Mouse (Mus musculus): ENCODE data around the gene Ccnd2. TPM values are rescaled to one million over a fixed set of nuclear protein-coding genes. Genes with fewer than 3 reads are reported as not detected.
A peak's percentile ranks its signal among the peaks of the same experiment; 100 is the strongest.

Ccnd2 gene
- polyA plus RNA-seq, 1 experiment from 2014 or later = 433 TPM

GRCm38 (mm10) chr6:127103506-127104275 is 48.3 kb downstream of the Ccnd2 start:
- ATAC-seq (ENCODE audit: low FRiP score, low TSS enrichment) = no peak
- TF ChIP-seq CTCF (IDR thresholded peaks at IDR 0.05; ENCODE audit: low read depth) = no peak
- no peak for TF ChIP-seq EP300 (optimal IDR thresholded peaks at IDR 0.05)
- 84% methylated on average over 6 of the region's 6 CpGs for WGBS
- Histone ChIP-seq H3K9me3 (ENCODE audit: control insufficient read depth, low read length) (no peaks in the 10 kb centered on the region), H3K4me1 (replicated peaks; ENCODE audit: control insufficient read depth, insufficient read depth) (no peaks in the 10 kb centered on the region), H3K4me2 (replicated peaks; ENCODE audit: low read depth) (no peak overlapping the region), H3K27ac (replicated peaks) (no peak overlapping the region), H3K4me3 (ENCODE audit: low read depth, low read length) (no peak overlapping the region), H3K27me3 (ENCODE audit: control insufficient read depth, insufficient read depth, low read length) (no peaks in the 10 kb centered on the region), H3K9ac (ENCODE audit: low read length) (no peak overlapping the region), H3K36me3 (ENCODE audit: control insufficient read depth, insufficient read depth, low read length) (no peaks in the 10 kb centered on the region)
- no peak for DNase-seq (ENCODE audit: low spot score)

- Histone ChIP-seq H3K4me2 (replicated peaks; ENCODE audit: low read depth) (no peak overlapping the region), H3K27ac (replicated peaks) (no peak overlapping the region), H3K9me3 (ENCODE audit: control insufficient read depth, low read length) (no peaks in the 10 kb centered on the region), H3K27me3 (ENCODE audit: control insufficient read depth, insufficient read depth, low read length) (no peaks in the 10 kb centered on the region), H3K36me3 (ENCODE audit: control insufficient read depth, insufficient read depth, low read length) (no peaks in the 10 kb centered on the region; the same call in 1 of the 2 replicates), H3K4me3 (ENCODE audit: low read depth, low read length) (no peak overlapping the region), H3K9ac (ENCODE audit: low read length) (no peak overlapping the region), H3K4me1 (replicated peaks; ENCODE audit: control insufficient read depth, insufficient read depth) (no peaks in the 10 kb centered on the region)
- TF ChIP-seq CTCF (IDR thresholded peaks at IDR 0.05; ENCODE audit: low read depth) = peak; percentile 69
- no peak for TF ChIP-seq EP300 (optimal IDR thresholded peaks at IDR 0.05)
- 68% methylated on average over 7 of the region's 7 CpGs for WGBS
- no peak for ATAC-seq (ENCODE audit: low FRiP score, low TSS enrichment)
- peak; percentile 56 for DNase-seq (ENCODE audit: low spot score)
These were observed 57.4 kb downstream of the Ccnd2 start for GRCm38 (mm10) chr6:127094565-127094964.

GRCm38 (mm10) chr6:127086739-127087138 is 65.3 kb downstream of the Ccnd2 start:
- Histone ChIP-seq H3K4me3 (ENCODE audit: low read depth, low read length) (no peak overlapping the region), H3K36me3 (ENCODE audit: control insufficient read depth, insufficient read depth, low read length) (peaks cover 8% of the 10 kb centered on the region; the same call in 1 of the 2 replicates), H3K9me3 (ENCODE audit: control insufficient read depth, low read length) (no peaks in the 10 kb centered on the region), H3K4me2 (replicated peaks; ENCODE audit: low read depth) (no peak overlapping the region), H3K4me1 (replicated peaks; ENCODE audit: control insufficient read depth, insufficient read depth) (no peaks in the 10 kb centered on the region), H3K27ac (replicated peaks) (no peak overlapping the region), H3K27me3 (ENCODE audit: control insufficient read depth, insufficient read depth, low read length) (no peaks in the 10 kb centered on the region), H3K9ac (ENCODE audit: low read length) (no peak overlapping the region)
- no peak for TF ChIP-seq EP300 (optimal IDR thresholded peaks at IDR 0.05)
- peak; percentile 46; the same call in 1 of the 2 replicates for TF ChIP-seq CTCF (IDR thresholded peaks at IDR 0.05; ENCODE audit: low read depth)
- 56% methylated on average over 4 of the region's 4 CpGs for WGBS
- DNase-seq (ENCODE audit: low spot score) (no peak), ATAC-seq (ENCODE audit: low FRiP score, low TSS enrichment) (no peak)

- TF ChIP-seq EP300 (optimal IDR thresholded peaks at IDR 0.05) = no peak
- TF ChIP-seq CTCF (IDR thresholded peaks at IDR 0.05; ENCODE audit: low read depth) = no peak
- Histone ChIP-seq H3K4me2 (replicated peaks; ENCODE audit: low read depth) (no peak overlapping the region), H3K27ac (replicated peaks) (no peak overlapping the region), H3K4me1 (replicated peaks; ENCODE audit: control insufficient read depth, insufficient read depth) (no peaks in the 10 kb centered on the region), H3K9me3 (ENCODE audit: control insufficient read depth, low read length) (no peaks in the 10 kb centered on the region), H3K9ac (ENCODE audit: low read length) (no peak overlapping the region), H3K27me3 (ENCODE audit: control insufficient read depth, insufficient read depth, low read length) (no peaks in the 10 kb centered on the region), H3K4me3 (ENCODE audit: low read depth, low read length) (no peak overlapping the region), H3K36me3 (ENCODE audit: control insufficient read depth, insufficient read depth, low read length) (no peaks in the 10 kb centered on the region)
- DNase-seq (ENCODE audit: low spot score) (no peak), ATAC-seq (ENCODE audit: low FRiP score, low TSS enrichment) (no peak)
- 80% methylated on average over 6 of the region's 6 CpGs for WGBS
These were observed 70.2 kb downstream of the Ccnd2 start for GRCm38 (mm10) chr6:127081820-127082219.

- DNase-seq (ENCODE audit: low spot score) (peak; percentile 62), ATAC-seq (ENCODE audit: low FRiP score, low TSS enrichment) (peak; percentile 72; the same call in 1 of the 2 replicates)
- H3K9me3 ChIP-seq (ENCODE audit: control insufficient read depth, low read length) = no peaks in the 10 kb centered on the region
- H3K4me3 ChIP-seq (ENCODE audit: low read depth, low read length) = peak overlapping the region; percentile 51
- peak overlapping the region; percentile 43; the same call in 1 of the 2 replicates for H3K9ac ChIP-seq (ENCODE audit: low read length)
- TF ChIP-seq CTCF (IDR thresholded peaks at IDR 0.05; ENCODE audit: low read depth) (peak; percentile 73), EP300 (optimal IDR thresholded peaks at IDR 0.05) (no peak)
- peak overlapping the region; percentile 78 for H3K4me2 ChIP-seq (replicated peaks; ENCODE audit: low read depth)
- H3K4me1 ChIP-seq (replicated peaks; ENCODE audit: control insufficient read depth, insufficient read depth) = no peaks in the 10 kb centered on the region
- no peaks in the 10 kb centered on the region for H3K36me3 ChIP-seq (ENCODE audit: control insufficient read depth, insufficient read depth, low read length)
- H3K27me3 ChIP-seq (ENCODE audit: control insufficient read depth, insufficient read depth, low read length) = no peaks in the 10 kb centered on the region
- no peak overlapping the region for H3K27ac ChIP-seq (replicated peaks)
- 1% methylated on average over 55 of the region's 59 CpGs for WGBS
These were observed 71.9 kb downstream of the Ccnd2 start for GRCm38 (mm10) chr6:127079867-127080731.

Other genes starting within 250 kb of the Ccnd2 start
- gene Dyrk4, start 230.4 kb downstream of the Ccnd2 start, polyA plus RNA-seq (2015; fragmentation: Nextera tagmentation; extraction: Ambion mirVana) = 0.05 TPM in 1 of 2 replicates, not detected in the other
- gene Rad51ap1, start 212.6 kb downstream of the Ccnd2 start, polyA plus RNA-seq (2015; fragmentation: Nextera tagmentation; extraction: Ambion mirVana) = 13.3 and 14.6 TPM in 2 replicates
- gene D6Wsu163e, start 212.2 kb downstream of the Ccnd2 start, polyA plus RNA-seq (2015; fragmentation: Nextera tagmentation; extraction: Ambion mirVana) = 12.1 and 12.7 TPM in 2 replicates
- gene Fgf6, start 136.6 kb downstream of the Ccnd2 start, polyA plus RNA-seq (2015; fragmentation: Nextera tagmentation; extraction: Ambion mirVana) = not detected in 2 replicates
- not detected in 2 replicates for gene Fgf23, start 79.3 kb downstream of the Ccnd2 start, polyA plus RNA-seq (2015; fragmentation: Nextera tagmentation; extraction: Ambion mirVana)
- 4.1 and 5.2 TPM in 2 replicates for gene Tigar, start 42.6 kb downstream of the Ccnd2 start, polyA plus RNA-seq (2015; fragmentation: Nextera tagmentation; extraction: Ambion mirVana)